Mouse (Mus musculus) bone marrow, adult 2 months (tissue): ENCODE results near the gene Olfr322. TPM values are rescaled to one million over a fixed set of nuclear protein-coding genes. Genes with fewer than 3 reads are reported as not detected.

Experiments
- H3K27ac ChIP-seq: fragments of 200-500 bp; 2 replicates; pipeline ENCODE4 v1.5.1; 2012; ENCODE audit warnings: low read depth, mild to moderate bottlenecking, control low read depth, inconsistent platforms, low read length; ENCODE audit not compliant: control insufficient read depth, poor library complexity, insufficient read depth
- H3K4me1 ChIP-seq: fragments of 200-500 bp; 2 replicates; pipeline ENCODE4 v1.6.1; 2011; ENCODE audit warnings: low read length; ENCODE audit not compliant: control insufficient read depth, insufficient read depth
- H3K4me3 ChIP-seq: fragments of 200-500 bp; replicated peaks from 2 replicates; pipeline ENCODE3; 2011; ENCODE audit warnings: mild to moderate bottlenecking, low read depth, low read length, control low read depth; ENCODE audit not compliant: control insufficient read depth
- CTCF ChIP-seq: fragments of 200-500 bp; IDR thresholded peaks from 2 replicates; pipeline ENCODE4 v1.5.1; 2011; ENCODE audit warnings: low read length, control low read depth; ENCODE audit not compliant: control insufficient read depth, insufficient read depth
- POLR2A ChIP-seq: fragments of 200-500 bp; IDR thresholded peaks from 2 replicates; pipeline ENCODE4 v1.6.1; 2011; ENCODE audit warnings: low read depth, mild to moderate bottlenecking, control low read depth, low read length, borderline replicate concordance; ENCODE audit not compliant: control insufficient read depth
- WGBS: fragments of 180-500 bp; shearing (Covaris S2); methylation state at CpG from one replicate; pipeline ENCODE4 v1.1.7; 2018; 5-methylcytosine and 5-hydroxymethylcytosine counted together
- polyA plus RNA-seq: library from polyadenylated mRNA; stranded (reverse); fragments of >200 nt; gene quantifications from 2 replicates; pipeline ENCODE4 v1.2.4, GENCODE M21; 2011; ENCODE audit warnings: low replicate concordance; ENCODE audit not compliant: missing spikeins, insufficient read depth, insufficient read length

Olfr322 gene
- polyA plus RNA-seq, 1 experiment, result 0.77 TPM

GRCm38 (mm10) chr11:58636376-58636977, 22.1 kb upstream of the Olfr322 start:
- Histone ChIP-seq H3K27ac (no peak overlapping the region), H3K4me1 (no peaks in the 10 kb centered on the region; the same call in 1 of the 2 replicates), H3K4me3 (no peak overlapping the region)
- TF ChIP-seq POLR2A (no peak), CTCF (peak; percentile 89)
- 2% methylated on average over 4 of the region's 4 CpGs for WGBS

GRCm38 (mm10) chr11:58638176-58638701, 20.3 kb upstream of the Olfr322 start:
- Histone ChIP-seq H3K27ac (no peak overlapping the region), H3K4me1 (no peaks in the 10 kb centered on the region; the same call in 1 of the 2 replicates), H3K4me3 (no peak overlapping the region)
- no peak for TF ChIP-seq POLR2A
- no peak for TF ChIP-seq CTCF
- 81% methylated on average over 7 of the region's 7 CpGs for WGBS

- TF ChIP-seq CTCF (no peak), POLR2A (peak; percentile 78; the same call in 1 of the 2 replicates)
- H3K27ac ChIP-seq, result peak within 1 kb of the TSS; percentile 97
- WGBS, result 2% methylated on average over 34 of the region's 34 CpGs
- H3K4me1 ChIP-seq, result no peaks in the 10 kb centered on the region; the same call in 1 of the 2 replicates
- H3K4me3 ChIP-seq, result peak within 1 kb of the TSS; percentile 82
Observed at GRCm38 (mm10) chr11:58640272-58640867, 18.2 kb upstream of the Olfr322 start, which contains the start of gene Trim58. Trim58 (plus strand) TSS chr11:58640465.

GRCm38 (mm10) chr11:58641057-58641456, 17.5 kb upstream of the Olfr322 start:
- WGBS, result 5% methylated on average over 14 of the region's 14 CpGs
- H3K4me3 ChIP-seq, result peak overlapping the region; percentile 82
- H3K27ac ChIP-seq, result peak overlapping the region; percentile 97
- no peaks in the 10 kb centered on the region; the same call in 1 of the 2 replicates for H3K4me1 ChIP-seq
- TF ChIP-seq POLR2A (no peak), CTCF (no peak)

GRCm38 (mm10) chr11:58641638-58642358, 16.8 kb upstream of the Olfr322 start:
- 56% methylated on average over 13 of the region's 13 CpGs for WGBS
- Histone ChIP-seq H3K27ac (peak overlapping the region; percentile 95), H3K4me1 (no peaks in the 10 kb centered on the region; the same call in 1 of the 2 replicates), H3K4me3 (peak overlapping the region; percentile 73)
- TF ChIP-seq POLR2A, result no peak
- no peak for TF ChIP-seq CTCF

- H3K4me1 ChIP-seq, result no peaks in the 10 kb centered on the region; the same call in 1 of the 2 replicates
- no peak overlapping the region for H3K4me3 ChIP-seq
Observed at GRCm38 (mm10) chr11:58643350-58643749, 15.2 kb upstream of the Olfr322 start.

GRCm38 (mm10) chr11:58655151-58655550, 3.4 kb upstream of the Olfr322 start:
- Histone ChIP-seq H3K4me1 (no peaks in the 10 kb centered on the region), H3K27ac (no peak overlapping the region), H3K4me3 (no peak overlapping the region)
- TF ChIP-seq CTCF (no peak), POLR2A (no peak)
- WGBS, result 88% methylated on average over 3 of the region's 3 CpGs

More at GRCm38 (mm10) chr11:58643350-58643749, 15.2 kb upstream of the Olfr322 start:
- H3K27ac ChIP-seq, result no peak overlapping the region
- no peak for TF ChIP-seq POLR2A
- TF ChIP-seq CTCF, result peak; percentile 94
- 21% methylated on average over 6 of the region's 6 CpGs for WGBS

- H3K4me3 ChIP-seq, result no peak overlapping the region
- H3K27ac ChIP-seq, result no peak overlapping the region
- H3K4me1 ChIP-seq, result no peaks in the 10 kb centered on the region
- TF ChIP-seq POLR2A (no peak), CTCF (no peak)
Observed at GRCm38 (mm10) chr11:58669252-58669651, 10.7 kb downstream of the Olfr322 start.
